Mouse (Mus musculus) megakaryocyte-erythroid progenitor cell, adult 5-6 weeks (primary cell): ENCODE measurements around the gene Pih1d1. TPM values are rescaled to one million over a fixed set of nuclear protein-coding genes. Genes with fewer than 3 reads are reported as not detected.

Source experiments
- total RNA-seq, 2 experiments: library from RNA; stranded (forward) in 1 of 2; stranded (reverse) in 1 of 2; fragments of 200-1000, 215-1000 nt in 1 of 2; fragments of >200 nt in 1 of 2; fragmentation: Nextera tagmentation in 1 of 2; gene quantifications; 2 replicates each; pipeline ENCODE4 v1.2.3; 2014 to 2017

Pih1d1 gene
- total RNA-seq, 2 experiments from 2014 or later: 39.0 to 135 TPM

Other genes starting within 250 kb of the Pih1d1 start
Only the 30 nearest of the 32 such genes appear.
- gene Tsks, start 211.1 kb upstream of the Pih1d1 start, total RNA-seq (2014; fragmentation: Nextera tagmentation): not detected in 2 replicates
- gene Tsks, start 211.1 kb upstream of the Pih1d1 start, total RNA-seq (2017): not detected in 2 replicates
- gene Cpt1c, start 179.5 kb upstream of the Pih1d1 start, total RNA-seq (2014; fragmentation: Nextera tagmentation): 4.1 and 11.5 TPM in 2 replicates
- 0.91 and 1.3 TPM in 2 replicates for gene Cpt1c, start 179.5 kb upstream of the Pih1d1 start, total RNA-seq (2017)
- 160 and 230 TPM in 2 replicates for gene Prmt1, start 167.7 kb upstream of the Pih1d1 start, total RNA-seq (2014; fragmentation: Nextera tagmentation)
- 132 and 171 TPM in 2 replicates for gene Prmt1, start 167.7 kb upstream of the Pih1d1 start, total RNA-seq (2017)
- gene Irf3, start 156.7 kb upstream of the Pih1d1 start, total RNA-seq (2014; fragmentation: Nextera tagmentation): 80.4 and 150 TPM in 2 replicates
- gene Irf3, start 156.7 kb upstream of the Pih1d1 start, total RNA-seq (2017): 84.3 and 104 TPM in 2 replicates
- 37.2 and 42.7 TPM in 2 replicates for gene Bcl2l12, start 155.6 kb upstream of the Pih1d1 start, total RNA-seq (2014; fragmentation: Nextera tagmentation)
- 15.5 and 25.6 TPM in 2 replicates for gene Bcl2l12, start 155.6 kb upstream of the Pih1d1 start, total RNA-seq (2017)
- 33.0 and 46.3 TPM in 2 replicates for gene Scaf1, start 137.9 kb upstream of the Pih1d1 start, total RNA-seq (2014; fragmentation: Nextera tagmentation)
- gene Scaf1, start 137.9 kb upstream of the Pih1d1 start, total RNA-seq (2017): 7.2 and 10.2 TPM in 2 replicates
- gene Rras, start 136.3 kb upstream of the Pih1d1 start, total RNA-seq (2014; fragmentation: Nextera tagmentation): 1.4 and 1.7 TPM in 2 replicates
- 1.3 and 1.6 TPM in 2 replicates for gene Rras, start 136.3 kb upstream of the Pih1d1 start, total RNA-seq (2017)
- 26.6 and 28.7 TPM in 2 replicates for gene Prr12, start 101.4 kb upstream of the Pih1d1 start, total RNA-seq (2014; fragmentation: Nextera tagmentation)
- 1.9 and 2.1 TPM in 2 replicates for gene Prr12, start 101.4 kb upstream of the Pih1d1 start, total RNA-seq (2017)
- 27.8 and 55.1 TPM in 2 replicates for gene Nosip, start 91.9 kb upstream of the Pih1d1 start, total RNA-seq (2014; fragmentation: Nextera tagmentation)
- 40.9 and 48.3 TPM in 2 replicates for gene Nosip, start 91.9 kb upstream of the Pih1d1 start, total RNA-seq (2017)
- 4.3 and 4.7 TPM in 2 replicates for gene Prrg2, start 91.6 kb upstream of the Pih1d1 start, total RNA-seq (2014; fragmentation: Nextera tagmentation)
- 3.5 and 6.2 TPM in 2 replicates for gene Prrg2, start 91.6 kb upstream of the Pih1d1 start, total RNA-seq (2017)
- 7.6 and 15.6 TPM in 2 replicates for gene Rcn3, start 62.1 kb upstream of the Pih1d1 start, total RNA-seq (2014; fragmentation: Nextera tagmentation)
- 16.7 and 23.0 TPM in 2 replicates for gene Rcn3, start 62.1 kb upstream of the Pih1d1 start, total RNA-seq (2017)
- gene Fcgrt, start 50.5 kb upstream of the Pih1d1 start, total RNA-seq (2014; fragmentation: Nextera tagmentation): 0.82 TPM in 1 of 2 replicates, not detected in the other
- gene Fcgrt, start 50.5 kb upstream of the Pih1d1 start, total RNA-seq (2017): 1.1 and 1.8 TPM in 2 replicates
- 3,773 and 4,118 TPM in 2 replicates for gene Rps11, start 29.9 kb upstream of the Pih1d1 start, total RNA-seq (2014; fragmentation: Nextera tagmentation)
- gene Rps11, start 29.9 kb upstream of the Pih1d1 start, total RNA-seq (2017): 1,409 and 1,705 TPM in 2 replicates
- 4,705 and 4,844 TPM in 2 replicates for gene Rpl13a, start 25.5 kb upstream of the Pih1d1 start, total RNA-seq (2014; fragmentation: Nextera tagmentation)
- 4,178 and 4,889 TPM in 2 replicates for gene Rpl13a, start 25.5 kb upstream of the Pih1d1 start, total RNA-seq (2017)
- gene Gm45713, start 18.1 kb upstream of the Pih1d1 start, total RNA-seq (2014; fragmentation: Nextera tagmentation): not detected in 2 replicates
- 0.61 TPM in 1 of 2 replicates, not detected in the other for gene Gm45713, start 18.1 kb upstream of the Pih1d1 start, total RNA-seq (2017)
- gene Flt3l, start 17.9 kb upstream of the Pih1d1 start, total RNA-seq (2014; fragmentation: Nextera tagmentation): 35.8 and 48.2 TPM in 2 replicates
- 8.5 and 23.5 TPM in 2 replicates for gene Flt3l, start 17.9 kb upstream of the Pih1d1 start, total RNA-seq (2017)
- gene Aldh16a1, start 281 bp downstream of the Pih1d1 start, total RNA-seq (2014; fragmentation: Nextera tagmentation): 69.0 and 84.8 TPM in 2 replicates
- gene Aldh16a1, start 281 bp downstream of the Pih1d1 start, total RNA-seq (2017): 19.1 and 22.1 TPM in 2 replicates
- gene Slc17a7, start 9.6 kb downstream of the Pih1d1 start, total RNA-seq (2014; fragmentation: Nextera tagmentation): not detected in 2 replicates
- gene Slc17a7, start 9.6 kb downstream of the Pih1d1 start, total RNA-seq (2017): not detected in 2 replicates
- not detected in 2 replicates for gene Gfy, start 25.3 kb downstream of the Pih1d1 start, total RNA-seq (2014; fragmentation: Nextera tagmentation)
- gene Gfy, start 25.3 kb downstream of the Pih1d1 start, total RNA-seq (2017): 1.9 TPM in 1 of 2 replicates, not detected in the other
- gene Pth2, start 26.7 kb downstream of the Pih1d1 start, total RNA-seq (2014; fragmentation: Nextera tagmentation): not detected in 2 replicates
- not detected in 2 replicates for gene Pth2, start 26.7 kb downstream of the Pih1d1 start, total RNA-seq (2017)
- gene Ccdc155, start 50.6 kb downstream of the Pih1d1 start, total RNA-seq (2014; fragmentation: Nextera tagmentation): 0.89 and 2.0 TPM in 2 replicates
- gene Ccdc155, start 50.6 kb downstream of the Pih1d1 start, total RNA-seq (2017): 0.52 and 1.1 TPM in 2 replicates
- gene Dkkl1, start 57.8 kb downstream of the Pih1d1 start, total RNA-seq (2014; fragmentation: Nextera tagmentation): 32.2 and 40.5 TPM in 2 replicates
- gene Dkkl1, start 57.8 kb downstream of the Pih1d1 start, total RNA-seq (2017): 16.4 and 32.1 TPM in 2 replicates
- not detected in 2 replicates for gene Tead2, start 61.5 kb downstream of the Pih1d1 start, total RNA-seq (2014; fragmentation: Nextera tagmentation)
- gene Tead2, start 61.5 kb downstream of the Pih1d1 start, total RNA-seq (2017): not detected in 2 replicates
- gene Cd37, start 84.8 kb downstream of the Pih1d1 start, total RNA-seq (2014; fragmentation: Nextera tagmentation): 83.5 and 91.4 TPM in 2 replicates
- 27.2 and 28.4 TPM in 2 replicates for gene Cd37, start 84.8 kb downstream of the Pih1d1 start, total RNA-seq (2017)
- gene Slc6a16, start 86.8 kb downstream of the Pih1d1 start, total RNA-seq (2014; fragmentation: Nextera tagmentation): not detected in 2 replicates
- not detected in 2 replicates for gene Slc6a16, start 86.8 kb downstream of the Pih1d1 start, total RNA-seq (2017)
- gene Slc6a21, start 123.2 kb downstream of the Pih1d1 start, total RNA-seq (2014; fragmentation: Nextera tagmentation): not detected in 2 replicates
- not detected in 2 replicates for gene Slc6a21, start 123.2 kb downstream of the Pih1d1 start, total RNA-seq (2017)
- gene Trpm4, start 179.5 kb downstream of the Pih1d1 start, total RNA-seq (2014; fragmentation: Nextera tagmentation): 0.22 and 0.54 TPM in 2 replicates
- gene Trpm4, start 179.5 kb downstream of the Pih1d1 start, total RNA-seq (2017): 0.11 TPM in 1 of 2 replicates, not detected in the other
- not detected in 2 replicates for gene Hrc, start 181.0 kb downstream of the Pih1d1 start, total RNA-seq (2014; fragmentation: Nextera tagmentation)
- not detected in 2 replicates for gene Hrc, start 181.0 kb downstream of the Pih1d1 start, total RNA-seq (2017)
- 0.42 TPM in 1 of 2 replicates, not detected in the other for gene Ppfia3, start 212.7 kb downstream of the Pih1d1 start, total RNA-seq (2014; fragmentation: Nextera tagmentation)
- gene Ppfia3, start 212.7 kb downstream of the Pih1d1 start, total RNA-seq (2017): 0.80 TPM in 1 of 2 replicates, not detected in the other
- 2.4 and 2.6 TPM in 2 replicates for gene Lin7b, start 216.3 kb downstream of the Pih1d1 start, total RNA-seq (2014; fragmentation: Nextera tagmentation)
- not detected in 2 replicates for gene Lin7b, start 216.3 kb downstream of the Pih1d1 start, total RNA-seq (2017)